Mouse (Mus musculus) embryonic facial prominence, embryonic 10.5 days (tissue): ENCODE measurements around the gene Sp100. TPM values are rescaled to one million over a fixed set of nuclear protein-coding genes. Genes with fewer than 3 reads are reported as not detected.

ENCODE experiments used
- DNase-seq: peaks from one replicate; pipeline ENCODE4 v3.0.0-alpha.2; 2017; ENCODE audit warnings: low spot score
- H3K27ac ChIP-seq: fragments of 300-500 bp; sonication (generic); replicated peaks from 2 replicates; pipeline ENCODE4 v1.5.1; 2016; ENCODE audit warnings: mild to moderate bottlenecking
- H3K27me3 ChIP-seq: fragments of 300-500 bp; sonication (generic); replicated peaks from 2 replicates; pipeline ENCODE4 v1.6.1; 2016; ENCODE audit warnings: low read depth, mild to moderate bottlenecking; ENCODE audit not compliant: poor library complexity, severe bottlenecking
- H3K36me3 ChIP-seq: fragments of 300-500 bp; sonication (generic); replicated peaks from 2 replicates; pipeline ENCODE4 v1.6.1; 2016; ENCODE audit warnings: mild to moderate bottlenecking, moderate library complexity
- H3K4me1 ChIP-seq: fragments of 300-500 bp; sonication (generic); 2 replicates; pipeline ENCODE4 v1.6.1; 2016
- H3K4me3 ChIP-seq: fragments of 300-500 bp; sonication (generic); 2 replicates; pipeline ENCODE4 v1.5.1; 2016; ENCODE audit warnings: mild to moderate bottlenecking, moderate library complexity
- H3K9me3 ChIP-seq: fragments of 300-500 bp; sonication (generic); 2 replicates; pipeline ENCODE4 v1.6.1; 2016; ENCODE audit warnings: mild to moderate bottlenecking
- WGBS: fragments of 180-500 bp; shearing (Covaris S2); methylation state at CpG from one replicate; pipeline ENCODE4 v1.1.7; 2016; 5-methylcytosine and 5-hydroxymethylcytosine counted together
- microRNA-seq: library from miRNA; unstranded; fragments of <30 nt; microRNA quantifications from one replicate; pipeline ENCODE4, GENCODE M21; 2017
- polyA plus RNA-seq: library from polyadenylated mRNA; unstranded; fragments of >200 nt; fragmentation: Nextera tagmentation; extraction: Ambion mirVana; gene quantifications from 2 replicates; pipeline ENCODE4 v1.2.1, GENCODE M21; 2016

Gene Sp100
- polyA plus RNA-seq, 1 experiment from 2014 or later: 0.34 TPM

DNA sequence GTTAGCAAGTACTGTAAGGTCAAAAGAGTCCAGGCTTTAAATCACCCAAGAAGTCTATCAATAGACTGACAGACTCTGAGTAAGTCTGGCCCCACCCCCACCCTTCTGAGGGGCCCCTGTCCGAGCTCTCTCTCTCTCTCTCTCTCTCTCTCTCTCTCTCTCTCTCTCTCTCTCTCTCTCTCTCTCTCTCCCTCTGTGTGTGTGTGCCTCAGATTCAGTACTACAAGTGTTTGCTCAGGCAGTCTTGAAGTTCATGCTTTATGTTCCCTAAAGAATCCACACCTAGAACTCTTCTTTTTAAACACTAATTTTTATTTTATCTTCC is 109.1 kb downstream of the Sp100 start:
- no peak for DNase-seq
- H3K27me3 ChIP-seq: no peaks in the 10 kb centered on the region
- no peak overlapping the region for H3K4me3 ChIP-seq
- no peaks in the 10 kb centered on the region for H3K36me3 ChIP-seq
- peaks cover 8% of the 10 kb centered on the region for H3K4me1 ChIP-seq
- H3K9me3 ChIP-seq: no peaks in the 10 kb centered on the region
- no peak overlapping the region for H3K27ac ChIP-seq
- 13% methylated on average over 1 of the region's 1 CpGs for WGBS

Small RNA genes lying within 50 kb of the gene (microRNA-seq; reads per million reads assigned to microRNA genes)
- not detected for gene Mir8096

Other genes with a start within 250 kb of the Sp100 start
- gene G530012D18Rik, start 74.3 kb upstream of the Sp100 start, polyA plus RNA-seq: not detected in 2 replicates
- 0.38 and 0.69 TPM in 2 replicates for gene Sp110, start 51.2 kb upstream of the Sp100 start, polyA plus RNA-seq
- gene Sp140, start 49.6 kb upstream of the Sp100 start, polyA plus RNA-seq: 0.55 and 0.79 TPM in 2 replicates
- 0.59 and 0.92 TPM in 2 replicates for gene A630001G21Rik, start 128.7 kb downstream of the Sp100 start, polyA plus RNA-seq
- gene Cab39, start 143.5 kb downstream of the Sp100 start, polyA plus RNA-seq: 33.6 and 34.2 TPM in 2 replicates
- gene Itm2c, start 244.3 kb downstream of the Sp100 start, polyA plus RNA-seq: 168 and 177 TPM in 2 replicates